Mouse (Mus musculus) olfactory bulb, adult 2 months (tissue): ENCODE measurements around the gene Arhgap10. TPM values are rescaled to one million over a fixed set of nuclear protein-coding genes. Genes with fewer than 3 reads are reported as not detected.
A peak's percentile ranks its signal among the peaks of the same experiment; 100 is the strongest.

Experiments used
- H3K27ac ChIP-seq: fragments of 200-500 bp; 2 replicates; pipeline ENCODE4 v1.5.1; 2012; ENCODE audit warnings: low read depth, low read length; ENCODE audit not compliant: insufficient read depth
- H3K4me1 ChIP-seq: fragments of 200-500 bp; 2 replicates; pipeline ENCODE4 v1.6.1; 2012; ENCODE audit warnings: low read length; ENCODE audit not compliant: control insufficient read depth, insufficient read depth
- H3K4me3 ChIP-seq: fragments of 200-500 bp; 2 replicates; pipeline ENCODE4 v1.5.1; 2012; ENCODE audit warnings: mild to moderate bottlenecking, low read depth, low read length, moderate library complexity; ENCODE audit not compliant: insufficient read depth
- CTCF ChIP-seq: fragments of 200-500 bp; IDR thresholded peaks from 2 replicates; pipeline ENCODE4 v1.5.1; 2012; ENCODE audit warnings: low read depth, mild to moderate bottlenecking, low read length, moderate library complexity; ENCODE audit not compliant: insufficient read depth
- POLR2A ChIP-seq: fragments of 200-500 bp; IDR thresholded peaks from 2 replicates; pipeline ENCODE4 v1.6.1; 2012; ENCODE audit warnings: mild to moderate bottlenecking, low read depth, low read length, moderate library complexity; ENCODE audit not compliant: insufficient read depth
- WGBS: fragments of 180-500 bp; shearing (Covaris S2); methylation state at CpG from one replicate; pipeline ENCODE4 v1.1.7; 2018; 5-methylcytosine and 5-hydroxymethylcytosine counted together
- polyA plus RNA-seq: library from polyadenylated mRNA; stranded (reverse); fragments of >200 nt; gene quantifications from 2 replicates; pipeline ENCODE4 v1.2.4, GENCODE M21; 2012; ENCODE audit warnings: low replicate concordance; ENCODE audit not compliant: missing spikeins, insufficient read depth, insufficient read length

Gene Arhgap10
- polyA plus RNA-seq: not detected in 2 replicates

- peaks cover 9% of the 10 kb centered on the region for H3K4me1 ChIP-seq
- no peak within 1 kb of the TSS for H3K27ac ChIP-seq
- peak within 1 kb of the TSS; percentile 61 for H3K4me3 ChIP-seq
- WGBS: under 1% methylated on average over 79 of the region's 95 CpGs
- TF ChIP-seq POLR2A (no peak), CTCF (no peak)
These were observed at the start of gene Arhgap10 for GRCm38 (mm10) chr8:77517301-77518200. TSS of gene Arhgap10 (minus strand) at chr8:77517953.

- H3K27ac ChIP-seq: no peak overlapping the region
- no peak for TF ChIP-seq CTCF
- no peak for TF ChIP-seq POLR2A
- WGBS: 93% methylated on average over 3 of the region's 3 CpGs
- no peak overlapping the region for H3K4me3 ChIP-seq
- H3K4me1 ChIP-seq: no peaks in the 10 kb centered on the region
These were observed 43.7 kb upstream of the Arhgap10 start for GRCm38 (mm10) chr8:77561441-77561840.

- WGBS: 96% methylated on average over 3 of the region's 3 CpGs
- H3K27ac ChIP-seq: no peak overlapping the region
- TF ChIP-seq POLR2A: no peak
- no peak for TF ChIP-seq CTCF
- no peak overlapping the region for H3K4me3 ChIP-seq
- peaks cover 3% of the 10 kb centered on the region; the same call in 1 of the 2 replicates for H3K4me1 ChIP-seq
These were observed 34.7 kb upstream of the Arhgap10 start for GRCm38 (mm10) chr8:77552491-77552890.

- H3K4me1 ChIP-seq: peaks cover 3% of the 10 kb centered on the region; the same call in 1 of the 2 replicates
- no peak overlapping the region for H3K27ac ChIP-seq
- 11% methylated on average over 7 of the region's 7 CpGs for WGBS
- TF ChIP-seq CTCF (no peak), POLR2A (no peak)
- H3K4me3 ChIP-seq: peak overlapping the region; percentile 80
These were observed 32.3 kb upstream of the Arhgap10 start for GRCm38 (mm10) chr8:77549881-77550580.

- WGBS: 2% methylated on average over 42 of the region's 42 CpGs
- H3K4me1 ChIP-seq: peaks cover 3% of the 10 kb centered on the region; the same call in 1 of the 2 replicates
- H3K27ac ChIP-seq: peak within 1 kb of the TSS; percentile 63
- H3K4me3 ChIP-seq: peak within 1 kb of the TSS; percentile 80
- peak; percentile 78 for TF ChIP-seq POLR2A
- TF ChIP-seq CTCF: no peak
These were observed 31.5 kb upstream of the Arhgap10 start, which contains the start of gene Prmt9 for GRCm38 (mm10) chr8:77549121-77549706. TSS of gene Prmt9 (plus strand) at chr8:77549397.

GRCm38 (mm10) chr8:77545616-77546015 lies 27.9 kb upstream of the Arhgap10 start:
- no peak for TF ChIP-seq POLR2A
- no peak for TF ChIP-seq CTCF
- WGBS: 78% methylated on average over 4 of the region's 4 CpGs
- no peak overlapping the region for H3K27ac ChIP-seq
- no peaks in the 10 kb centered on the region for H3K4me1 ChIP-seq
- no peak overlapping the region for H3K4me3 ChIP-seq

GRCm38 (mm10) chr8:77544428-77544827 lies 26.7 kb upstream of the Arhgap10 start:
- no peak overlapping the region for H3K27ac ChIP-seq
- TF ChIP-seq POLR2A: no peak
- no peaks in the 10 kb centered on the region for H3K4me1 ChIP-seq
- 78% methylated on average over 3 of the region's 3 CpGs for WGBS
- H3K4me3 ChIP-seq: no peak overlapping the region

- Histone ChIP-seq H3K4me1 (no peaks in the 10 kb centered on the region), H3K4me3 (no peak overlapping the region), H3K27ac (no peak overlapping the region)
- TF ChIP-seq POLR2A (no peak), CTCF (no peak)
- WGBS: 87% methylated on average over 6 of the region's 6 CpGs
These were observed 25.5 kb upstream of the Arhgap10 start for GRCm38 (mm10) chr8:77543152-77543777.

- Histone ChIP-seq H3K27ac (no peak overlapping the region), H3K4me3 (no peak overlapping the region), H3K4me1 (peaks cover 2% of the 10 kb centered on the region; the same call in 1 of the 2 replicates)
- no peak for TF ChIP-seq CTCF
- 90% methylated on average over 1 of the region's 1 CpGs for WGBS
These were observed 20.5 kb upstream of the Arhgap10 start for GRCm38 (mm10) chr8:77538256-77538655.
